Mouse (Mus musculus) embryo, embryonic 9.5 days (tissue): ENCODE measurements around the gene St6galnac5.

Experiments
- DNase-seq: peaks from one replicate; pipeline ENCODE4 v3.0.0-alpha.2; 2017; ENCODE audit errors: extremely low spot score

St6galnac5 gene

GRCm38 (mm10) chr3:152913625-152914024, 68.4 kb downstream of the St6galnac5 start:
- no peak for DNase-seq

DNA sequence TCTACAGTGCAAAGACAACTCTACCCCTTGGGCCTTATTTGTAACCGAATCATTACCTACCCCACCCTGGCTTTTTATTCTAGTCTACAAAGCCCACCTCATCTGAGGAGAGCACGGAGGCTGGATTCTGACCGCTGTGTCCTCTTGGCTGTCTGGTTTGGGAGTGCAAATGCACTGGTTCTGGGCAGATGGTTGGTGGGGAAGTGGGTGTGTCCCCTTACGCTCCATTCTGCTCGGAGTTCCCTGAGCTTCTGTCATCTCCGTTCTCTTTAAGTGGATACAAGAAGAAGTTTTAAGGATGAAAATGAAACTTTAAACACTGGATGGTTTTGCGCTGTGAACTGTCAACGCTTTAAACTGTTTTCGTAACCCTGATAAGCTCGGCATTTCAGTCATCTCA, 68.9 kb downstream of the St6galnac5 start:
- DNase-seq = no peak

GRCm38 (mm10) chr3:152912216-152913101, 69.6 kb downstream of the St6galnac5 start:
- DNase-seq = no peak

DNA sequence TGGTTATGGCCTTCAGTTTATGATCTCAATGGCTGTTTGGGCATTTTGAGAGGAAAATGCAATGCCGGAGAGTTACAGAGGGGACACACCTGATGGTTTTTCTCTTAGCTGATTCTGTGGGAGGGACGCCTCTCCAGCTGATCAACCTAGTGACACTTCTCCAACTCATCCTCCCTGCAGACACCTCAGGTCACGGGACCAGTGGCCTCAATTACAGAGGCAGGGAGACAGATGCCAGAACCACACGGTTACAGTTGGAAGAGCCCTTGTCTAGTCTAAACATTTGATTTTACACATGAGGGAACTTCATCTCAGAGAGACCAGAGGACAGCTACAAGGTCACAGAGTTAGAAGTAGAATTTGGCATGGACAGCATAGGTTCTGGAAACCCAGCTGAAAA, 70.5 kb downstream of the St6galnac5 start:
- DNase-seq = no peak

DNA sequence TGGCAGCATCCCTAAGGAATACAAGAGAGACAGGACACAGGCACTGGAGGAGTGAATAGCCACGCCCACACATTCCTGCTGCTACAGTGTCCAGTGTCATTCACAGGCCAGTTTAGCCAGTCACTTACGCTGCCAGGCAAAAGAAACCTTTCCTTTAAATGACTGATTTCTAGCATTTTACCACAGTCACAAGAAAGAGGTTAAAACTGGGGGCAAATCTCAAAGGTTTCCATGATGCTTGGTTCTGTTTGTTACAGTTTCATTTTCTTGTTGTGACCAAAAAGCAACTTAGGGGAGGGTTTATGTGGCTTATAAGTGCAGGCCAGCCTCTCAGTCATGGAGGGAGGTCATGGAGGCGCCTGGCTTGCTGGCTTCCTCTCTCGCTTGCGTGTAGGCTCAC, 74.4 kb downstream of the St6galnac5 start:
- no peak for DNase-seq

DNA sequence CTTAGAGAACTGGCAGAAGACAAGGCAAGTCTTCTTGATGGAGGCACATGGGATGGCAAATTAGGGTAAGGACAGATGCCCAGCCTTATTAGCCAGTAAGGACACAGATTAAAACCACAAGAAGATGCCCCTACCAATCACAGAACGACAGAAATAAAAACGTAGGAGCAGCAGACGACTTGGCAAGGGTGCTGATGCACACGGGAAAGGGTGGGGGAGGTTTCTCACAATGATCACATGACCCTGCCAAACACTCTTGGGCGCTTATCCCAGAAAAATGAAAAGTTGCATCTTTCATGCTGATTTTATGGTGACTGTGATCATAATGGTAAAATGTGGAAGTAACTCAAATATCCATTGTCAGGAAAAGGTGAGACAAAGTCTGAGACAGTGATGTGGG, 75.0 kb downstream of the St6galnac5 start:
- no peak for DNase-seq

- no peak for DNase-seq
Measured at GRCm38 (mm10) chr3:152905800-152906199, 76.2 kb downstream of the St6galnac5 start.

- DNase-seq = no peak
Measured at GRCm38 (mm10) chr3:152905026-152905425, 77.0 kb downstream of the St6galnac5 start.

- DNase-seq = no peak
Measured at GRCm38 (mm10) chr3:152898906-152899305, 83.1 kb downstream of the St6galnac5 start.

- no peak for DNase-seq
Measured at GRCm38 (mm10) chr3:152897196-152897595, 84.8 kb downstream of the St6galnac5 start.

- DNase-seq = no peak
Measured at GRCm38 (mm10) chr3:152896111-152896510, 85.9 kb downstream of the St6galnac5 start.

GRCm38 (mm10) chr3:152894935-152895334, 87.1 kb downstream of the St6galnac5 start:
- DNase-seq = no peak

GRCm38 (mm10) chr3:152888116-152888515, 93.9 kb downstream of the St6galnac5 start:
- no peak for DNase-seq

GRCm38 (mm10) chr3:152886749-152887148, 95.3 kb downstream of the St6galnac5 start:
- DNase-seq = no peak

- no peak for DNase-seq
Measured at GRCm38 (mm10) chr3:152883556-152883955, 98.5 kb downstream of the St6galnac5 start.

- DNase-seq = no peak
Measured at GRCm38 (mm10) chr3:152881706-152882105, 100.3 kb downstream of the St6galnac5 start.

GRCm38 (mm10) chr3:152880121-152880835, 101.8 kb downstream of the St6galnac5 start:
- DNase-seq = no peak

DNA sequence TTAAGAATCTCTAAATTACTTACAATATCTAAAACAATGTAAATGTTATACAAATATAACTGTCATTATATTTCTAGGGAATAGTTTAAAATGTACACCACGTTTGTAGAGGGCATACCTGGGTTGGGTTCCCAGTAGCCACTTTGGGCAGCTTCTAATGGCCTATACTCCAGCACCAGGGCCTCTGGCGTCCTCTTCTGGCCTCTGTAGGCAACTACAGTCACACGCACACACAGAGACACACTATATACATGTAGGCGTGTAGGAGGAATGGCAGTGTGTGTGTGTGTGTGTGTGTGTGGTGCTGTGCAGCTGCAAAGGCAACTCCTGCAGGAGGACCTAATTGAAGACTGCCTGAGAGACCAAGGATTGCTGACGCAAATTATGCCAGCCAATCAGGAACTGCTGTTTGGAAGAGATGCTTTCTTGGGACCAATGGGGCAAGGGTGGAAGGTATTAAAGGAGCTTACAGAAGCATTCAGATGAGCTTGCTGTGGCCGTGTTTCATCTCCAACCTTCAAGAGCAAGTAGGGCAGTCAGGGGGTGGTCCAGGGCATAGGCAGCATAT, 106.2 kb downstream of the St6galnac5 start:
- no peak for DNase-seq

DNA sequence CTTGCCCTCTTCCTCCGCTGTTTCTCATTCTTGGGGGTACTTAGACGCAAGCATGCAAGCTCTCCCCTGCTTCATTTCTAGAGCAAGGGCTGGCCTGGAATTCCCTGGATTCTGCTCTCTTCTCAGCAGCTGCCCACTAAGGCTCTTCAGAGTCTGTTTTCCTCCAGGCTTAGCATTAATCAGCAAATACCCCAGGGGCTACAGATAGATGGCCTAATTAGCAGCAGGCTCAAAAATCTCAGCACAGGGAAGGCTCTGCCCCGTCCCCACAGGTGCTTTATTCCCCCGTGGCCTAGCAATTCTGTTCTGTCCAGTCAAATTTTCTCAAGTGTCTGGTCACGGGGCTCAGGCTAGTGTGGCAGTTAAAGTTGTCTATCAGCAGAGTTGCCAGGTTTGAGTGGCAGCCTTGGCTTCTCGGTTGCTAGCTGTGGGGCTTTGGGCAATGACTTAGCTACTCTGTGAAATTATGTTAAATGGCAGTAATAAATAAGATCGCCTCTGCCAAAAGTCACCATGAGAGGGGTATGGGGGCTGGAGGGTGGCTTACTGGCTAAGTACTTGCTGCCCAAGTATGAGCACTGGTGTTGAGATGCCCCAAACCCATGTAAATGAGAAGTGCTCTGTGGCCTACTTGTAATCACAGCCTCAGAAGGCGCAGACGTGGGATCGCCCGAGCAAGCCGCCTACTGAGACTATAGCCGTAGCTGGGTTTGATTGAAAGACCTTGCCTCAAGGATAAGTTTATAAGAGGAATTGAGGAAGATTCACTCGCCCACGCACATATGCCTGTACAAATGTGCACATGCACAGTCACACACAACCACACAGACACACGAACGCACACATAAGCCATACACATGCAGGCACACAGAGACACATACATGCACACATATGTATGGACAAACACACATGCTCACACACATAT, 107.4 kb downstream of the St6galnac5 start:
- no peak for DNase-seq

DNA sequence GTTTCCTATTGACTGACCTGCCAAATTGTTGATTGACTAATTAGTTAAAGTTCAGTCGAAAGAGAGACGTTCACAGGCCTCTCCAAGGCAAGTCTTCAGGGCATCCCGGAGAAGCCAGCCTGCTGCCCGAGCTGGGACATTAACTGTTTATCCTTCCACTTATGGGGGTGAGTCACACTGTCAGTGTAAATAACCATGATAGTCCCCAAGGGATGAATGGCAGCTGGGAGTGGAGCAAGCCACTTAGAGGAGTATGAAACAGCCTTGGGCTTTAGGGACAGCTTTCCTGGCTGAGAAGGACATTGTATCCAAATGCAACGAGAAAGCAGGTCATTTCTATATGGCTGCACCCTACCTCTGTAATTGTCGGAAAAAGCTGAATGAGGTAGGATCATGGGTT, 109.5 kb downstream of the St6galnac5 start:
- no peak for DNase-seq

- DNase-seq = no peak
Measured at GRCm38 (mm10) chr3:152872054-152872453, 110.0 kb downstream of the St6galnac5 start.
